16 mouse cellular contexts compared by ENCODE assay signal in the genomic region with DNA sequence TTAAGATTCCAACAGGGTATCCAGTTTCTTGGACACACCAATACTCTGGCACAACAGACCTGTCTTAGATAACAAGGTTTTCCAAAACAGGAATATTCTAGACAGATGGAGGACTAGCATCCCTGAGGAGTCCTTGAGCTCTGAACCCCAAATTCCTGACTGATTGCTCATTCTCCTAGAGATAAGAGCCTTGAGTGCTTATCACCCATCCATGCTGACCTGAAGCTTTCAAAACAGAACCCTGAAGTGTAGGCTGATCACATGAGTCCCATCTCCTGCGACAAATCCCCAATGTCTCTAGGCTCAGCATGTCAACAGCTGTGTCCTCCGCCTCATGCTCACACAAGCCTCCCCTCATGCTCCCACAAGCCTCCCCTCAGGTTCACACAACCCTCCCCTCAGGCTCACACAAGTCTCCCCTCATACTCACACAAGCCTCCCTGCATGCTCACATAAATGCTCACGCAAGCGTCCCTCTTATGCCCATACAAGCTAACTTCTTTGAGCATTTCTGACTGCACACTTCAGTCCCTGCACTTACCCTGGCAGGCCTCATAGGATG. TPM values are rescaled to one million over a fixed set of nuclear protein-coding genes. Genes with fewer than 3 reads are reported as not detected.
A peak's percentile ranks its signal among the peaks of the same experiment; 100 is the strongest.
DNase-seq lines count a peak whose midpoint lies in the region; ATAC-seq and TF ChIP-seq lines count a peak whose summit lies in the region.
"Had no signal": no experiment of that assay in that cellular context is flagged by ENCODE, and none has a peak within 500 bp of the region (broad histone marks: within the 10 kb centered on the region; RNA-seq: fewer than 3 reads in every experiment).

No protein-coding gene starts in this region.

- H3K27ac ChIP-seq in hindbrain, postnatal 0 days: no peak overlapping the region
- H3K27ac ChIP-seq in hindbrain, embryonic 11.5 days (ENCODE audit: low read depth, low read length): no peak overlapping the region
- peak overlapping the region; percentile 31; the same call in 1 of the 2 replicates for H3K27ac ChIP-seq in brown adipose tissue, adult 24 weeks (replicated peaks; ENCODE audit: low read depth, low read length)
- 0 out of 2 replicates have a peak overlapping the region, but pooled peaks have one; percentile 5 for H3K27ac ChIP-seq in limb, embryonic 14.5 days (replicated peaks; ENCODE audit: low read depth, low read length)
- H3K27ac ChIP-seq: forebrain, embryonic 13.5 days; liver, embryonic 13.5 days had no signal

- H3K4me3 ChIP-seq in hindbrain, postnatal 0 days (ENCODE audit: low read length): no peak overlapping the region
- no peak overlapping the region for H3K4me3 ChIP-seq in hindbrain, embryonic 11.5 days (ENCODE audit: low read depth, low read length)
- H3K4me3 ChIP-seq in brown adipose tissue, adult 24 weeks (ENCODE audit: insufficient read depth, low read depth, low read length): no peak overlapping the region
- H3K4me3 ChIP-seq in limb, embryonic 14.5 days (replicated peaks; ENCODE audit: low read length): no peak overlapping the region
- H3K4me3 ChIP-seq: forebrain, embryonic 13.5 days; liver, embryonic 13.5 days had no signal

- TF ChIP-seq CTCF in hindbrain, postnatal 0 days (IDR thresholded peaks at IDR 0.05; ENCODE audit: low read depth): no peak

- H3K9me3 ChIP-seq in hindbrain, postnatal 0 days (ENCODE audit: low read length): no peaks in the 10 kb centered on the region
- H3K9me3 ChIP-seq in hindbrain, embryonic 11.5 days (ENCODE audit: control insufficient read depth, low read length): no peaks in the 10 kb centered on the region
- H3K9me3 ChIP-seq in limb, embryonic 14.5 days (ENCODE audit: control insufficient read depth, low read length): no peaks in the 10 kb centered on the region
- H3K9me3 ChIP-seq: forebrain, embryonic 13.5 days; liver, embryonic 13.5 days had no signal

- no peak overlapping the region for H3K9ac ChIP-seq in hindbrain, postnatal 0 days (replicated peaks; ENCODE audit: low read length)
- no peak overlapping the region for H3K9ac ChIP-seq in hindbrain, embryonic 11.5 days (ENCODE audit: low read depth, low read length)
- no peak overlapping the region for H3K9ac ChIP-seq in limb, embryonic 14.5 days (ENCODE audit: low read depth, low read length, severe bottlenecking)
- H3K9ac ChIP-seq: forebrain, embryonic 13.5 days; liver, embryonic 13.5 days had no signal

- no peaks in the 10 kb centered on the region for H3K4me1 ChIP-seq in hindbrain, postnatal 0 days (ENCODE audit: insufficient read depth, low read length)
- H3K4me1 ChIP-seq in hindbrain, embryonic 11.5 days (replicated peaks; ENCODE audit: control insufficient read depth, insufficient read depth, low read length): no peaks in the 10 kb centered on the region
- peaks cover 52% of the 10 kb centered on the region for H3K4me1 ChIP-seq in brown adipose tissue, adult 24 weeks (ENCODE audit: control insufficient read depth, insufficient read depth, insufficient read length, low read length)
- peaks cover 16% of the 10 kb centered on the region for H3K4me1 ChIP-seq in limb, embryonic 14.5 days (ENCODE audit: control insufficient read depth, insufficient read depth, low read length)
- H3K4me1 ChIP-seq: liver, embryonic 13.5 days had no signal

- 59% methylated on average over 4 of the region's 4 CpGs for WGBS in hindbrain, postnatal 0 days
- 89% methylated on average over 4 of the region's 4 CpGs for WGBS in hindbrain, embryonic 11.5 days
- WGBS in limb, embryonic 14.5 days: 77% methylated on average over 4 of the region's 4 CpGs

- peak; percentile 92 for DNase-seq in heart, adult 11 months
- DNase-seq in heart, postnatal 25 days (ENCODE audit: low spot score): no peak
- DNase-seq in hindbrain, postnatal 0 days (ENCODE audit: low spot score): no peak
- no peak for DNase-seq in hindbrain, embryonic 11.5 days (ENCODE audit: low spot score)
- DNase-seq in limb, embryonic 14.5 days (ENCODE audit: low spot score): no peak
- no peak for DNase-seq in kidney, adult 18-20 months
- DNase-seq: adrenal gland, postnatal 25 days; cerebellum, adult 9-11 months; embryo, embryonic 11 days; layer of hippocampus, postnatal 36 days; liver, embryonic 13.5 days; midbrain, embryonic 14.5 days; right cerebral cortex, adult 18-20 months; thymus, adult 2 months had no signal

- no peaks in the 10 kb centered on the region for H3K27me3 ChIP-seq in hindbrain, postnatal 0 days (ENCODE audit: insufficient read depth, low read length)
- H3K27me3 ChIP-seq in hindbrain, embryonic 11.5 days (ENCODE audit: control insufficient read depth, insufficient read depth, low read length): no peaks in the 10 kb centered on the region
- H3K27me3 ChIP-seq in limb, embryonic 14.5 days (ENCODE audit: control insufficient read depth, insufficient read depth, low read length): no peaks in the 10 kb centered on the region
- H3K27me3 ChIP-seq: forebrain, embryonic 13.5 days; liver, embryonic 13.5 days had no signal

- H3K4me2 ChIP-seq in hindbrain, postnatal 0 days (ENCODE audit: low read depth, low read length): no peak overlapping the region
- H3K4me2 ChIP-seq in hindbrain, embryonic 11.5 days (replicated peaks; ENCODE audit: low read depth, low read length): no peak overlapping the region
- no peak overlapping the region for H3K4me2 ChIP-seq in limb, embryonic 14.5 days (replicated peaks; ENCODE audit: low read depth, low read length, severe bottlenecking)
- H3K4me2 ChIP-seq: forebrain, embryonic 13.5 days; liver, embryonic 13.5 days had no signal

- TF ChIP-seq POLR2A in limb, embryonic 14.5 days (IDR thresholded peaks at IDR 0.05; ENCODE audit: borderline replicate concordance, extremely low read depth, insufficient read depth, insufficient read length): no peak

- peak; percentile 50; the same call in 1 of the 2 replicates for ATAC-seq in hindbrain, postnatal 0 days
- ATAC-seq in hindbrain, embryonic 11.5 days (ENCODE audit: low FRiP score): no peak
- no peak for ATAC-seq in limb, embryonic 14.5 days (ENCODE audit: low FRiP score, low read depth)
- ATAC-seq: forebrain, embryonic 13.5 days had no signal

- 0 out of 2 replicates have a peak, but pooled peaks cover 5% of the 10 kb centered on the region for H3K36me3 ChIP-seq in hindbrain, postnatal 0 days (ENCODE audit: insufficient read depth, low read length)
- H3K36me3 ChIP-seq in hindbrain, embryonic 11.5 days (ENCODE audit: control insufficient read depth, insufficient read depth, low read length): no peaks in the 10 kb centered on the region
- peaks cover 4% of the 10 kb centered on the region; the same call in 1 of the 2 replicates for H3K36me3 ChIP-seq in limb, embryonic 14.5 days (ENCODE audit: control insufficient read depth, insufficient read depth, low read length)
- H3K36me3 ChIP-seq: liver, embryonic 13.5 days had no signal

- intact Hi-C loops in heart, postnatal 25 days (cut with DNase I): loop anchor here (5.0 kb wide), 1 partner anchor 421 kb away; no protein-coding TSS in a partner anchor

RNA-seq across cellular contexts. Expression of a gene that starts 31.2 kb away (rescaled TPM):
- 100 to 1,000 TPM; 487 to 529 TPM for total RNA-seq in heart, postnatal 25 days (2021)
- total RNA-seq in hindbrain, postnatal 0 days (2014; rRNA removed): 247 and 255 TPM in 2 replicates
- polyA plus RNA-seq in hindbrain, postnatal 0 days (2015; fragmentation: Nextera tagmentation; extraction: Ambion mirVana): 161 and 162 TPM in 2 replicates
- polyA plus RNA-seq in hindbrain, embryonic 11.5 days (2014; fragmentation: Nextera tagmentation; extraction: Ambion mirVana): 96.0 and 106 TPM in 2 replicates
- polyA plus RNA-seq in brown adipose tissue, adult 24 weeks (2012; ENCODE audit: insufficient read depth, insufficient read length, missing spikeins): 199 and 225 TPM in 2 replicates
- polyA plus RNA-seq in limb, embryonic 14.5 days (2012; rRNA removed): 92.0 and 101 TPM in 2 replicates
- polyA plus RNA-seq in limb, embryonic 14.5 days (2014; fragmentation: Nextera tagmentation; extraction: Ambion mirVana): 117 and 120 TPM in 2 replicates

Comparison
In these comparisons a context has a peak if more than half of its experiments do, and no peak if none do; other contexts are left out.
1. H3K27ac ChIP-seq: peak in brown adipose tissue, adult 24 weeks (single experiment) and limb, embryonic 14.5 days (single experiment); none in hindbrain, postnatal 0 days (single experiment) and hindbrain, embryonic 11.5 days (single experiment).